Mouse (Mus musculus) E14TG2a.4 (cell line): ENCODE data around the gene Olfr1104.

Experiments used
- CTCF ChIP-seq: conservative IDR thresholded peaks from 2 replicates; pipeline ENCODE4 v1.5.1; 2014; ENCODE audit warnings: low read length
- NANOG ChIP-seq: IDR thresholded peaks from 2 replicates; pipeline ENCODE4 v1.6.1; 2014; ENCODE audit warnings: borderline replicate concordance, low read length, mixed read lengths
- POU5F1 ChIP-seq: IDR thresholded peaks from 2 replicates; pipeline ENCODE4 v1.6.1; 2014; ENCODE audit warnings: low read length, borderline replicate concordance

- TF ChIP-seq CTCF, result no peak
- TF ChIP-seq POU5F1, result no peak
- no peak for TF ChIP-seq NANOG
Measured at GRCm38 (mm10) chr2:87052173-87052572, 25.3 kb upstream of the Olfr1104 start, which contains the start of gene Olfr1106.
